Mouse (Mus musculus) embryo, embryonic 10 days (tissue): ENCODE measurements at regions not wholly inside any gene's neighbourhood (a gene's known extent, or its start where the extent isn't known, plus 50 kb on each side); places are given as distances from the start of the nearest gene placed in this dataset.

Experiments used
- DNase-seq: peaks from one replicate; pipeline ENCODE4 v3.0.0-alpha.2; 2015; ENCODE audit warnings: low spot score

- DNase-seq, result no peak
Observed at GRCm38 (mm10) chr5:80326986-80327385, 693.0 kb upstream of the Adgrl3 start.

- no peak for DNase-seq
Observed at GRCm38 (mm10) chr5:80345155-80345554, 674.8 kb upstream of the Adgrl3 start.

- no peak for DNase-seq
Observed at GRCm38 (mm10) chr5:80358271-80358670, 661.7 kb upstream of the Adgrl3 start.

- DNase-seq, result peak; percentile 19
Observed at GRCm38 (mm10) chr5:80393656-80394055, 626.3 kb upstream of the Adgrl3 start.

GRCm38 (mm10) chr5:80402666-80403065 is 617.3 kb upstream of the Adgrl3 start:
- no peak for DNase-seq

- DNase-seq, result no peak
Observed at GRCm38 (mm10) chr5:80416116-80416515, 603.8 kb upstream of the Adgrl3 start.
